Mouse (Mus musculus) adrenal gland (tissue): Measurements from ENCODE around the gene Tppp.
"Not testable (repeated sequence)": the region's sequence is repeated elsewhere in the genome, so short reads cannot be mapped to it uniquely, and the experiment has no call there.

Experiments
- intact Hi-C: fragments of 180-260 bp; cut with DNase I; formaldehyde crosslinking; loops from one replicate; pipeline ENCODE4 v1.15.1; 2025
- long read RNA-seq, 2 experiments: library from polyadenylated mRNA; unstranded; transcript quantifications; one replicate each; pipeline ENCODE4 v2.0.0; 2020; ENCODE audit warnings: borderline replicate concordance in 1 of 2; ENCODE audit not compliant: insufficient replicate concordance in 1 of 2

Tppp gene
- long read RNA-seq, experiment 1: 0 reads
- long read RNA-seq, experiment 2: 0 reads

DNA sequence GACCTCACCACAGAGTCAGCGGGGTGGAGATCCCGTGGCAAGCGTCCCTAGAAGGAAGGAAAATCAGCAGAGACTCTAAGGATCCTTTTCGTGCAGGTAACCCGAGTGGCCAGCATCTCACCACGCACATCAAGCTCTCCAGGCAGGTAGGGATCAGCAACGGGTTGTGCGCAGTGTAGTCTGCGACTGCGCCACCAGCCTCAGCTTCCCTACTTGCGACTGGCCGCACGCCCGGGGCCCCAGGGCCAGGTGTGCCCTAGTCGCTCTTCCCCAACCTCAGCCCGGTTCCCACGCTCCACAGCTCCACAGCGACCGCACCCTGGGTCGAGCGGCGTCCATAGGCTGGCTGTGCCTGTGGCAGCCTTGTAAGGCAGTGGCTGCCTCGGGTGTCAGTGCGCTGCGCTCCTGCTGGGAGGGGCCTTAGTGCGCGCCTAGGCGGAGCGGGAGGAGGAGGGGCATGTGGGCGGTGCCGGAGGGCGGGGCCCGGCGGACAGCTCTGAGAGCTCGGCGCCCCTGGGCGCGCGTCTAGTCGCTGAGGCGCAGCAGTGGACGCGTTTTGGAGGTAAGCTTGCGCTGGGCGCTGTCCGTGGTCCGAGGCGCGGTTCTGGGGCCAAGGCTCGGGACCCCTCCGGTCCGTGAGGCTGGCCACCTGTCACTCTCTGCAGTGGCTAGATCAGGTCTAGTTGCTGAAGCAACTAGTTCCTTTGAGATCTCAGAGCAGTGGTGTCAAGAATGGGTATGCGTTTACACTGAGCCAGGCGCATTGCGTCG is at the start of gene Tppp:
Gene Tppp, plus strand, starts transcription at position 460 of the 771 bp plus-strand sequence.
- intact Hi-C loops: no loop called here

DNA sequence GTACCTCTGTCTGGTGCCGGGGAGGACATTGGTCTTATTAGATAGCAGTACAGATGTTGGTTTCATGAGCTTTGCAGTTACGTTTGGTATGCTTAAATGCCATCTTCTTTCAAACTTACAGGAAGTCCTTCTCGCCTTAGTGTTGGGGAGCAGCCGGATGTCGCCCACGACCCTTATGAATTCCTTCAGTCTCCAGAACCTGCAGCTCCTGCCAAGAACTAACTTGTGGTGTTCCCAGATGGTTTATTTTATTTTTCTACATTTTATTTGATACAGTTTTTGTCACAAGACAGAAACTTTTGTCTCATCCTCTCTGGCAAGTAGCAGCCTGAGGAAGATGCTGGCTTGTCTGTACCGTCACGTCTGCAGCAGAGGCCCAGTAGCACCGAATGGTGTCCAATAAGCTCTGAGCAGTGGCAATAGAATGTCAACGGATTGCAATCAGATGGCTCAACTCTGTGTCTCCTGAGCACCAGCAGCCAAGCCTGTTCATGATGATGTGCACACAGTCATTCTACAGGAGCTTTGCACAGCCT is 49.0 kb upstream of the Tppp start:
- intact Hi-C loops: no loop called here

DNA sequence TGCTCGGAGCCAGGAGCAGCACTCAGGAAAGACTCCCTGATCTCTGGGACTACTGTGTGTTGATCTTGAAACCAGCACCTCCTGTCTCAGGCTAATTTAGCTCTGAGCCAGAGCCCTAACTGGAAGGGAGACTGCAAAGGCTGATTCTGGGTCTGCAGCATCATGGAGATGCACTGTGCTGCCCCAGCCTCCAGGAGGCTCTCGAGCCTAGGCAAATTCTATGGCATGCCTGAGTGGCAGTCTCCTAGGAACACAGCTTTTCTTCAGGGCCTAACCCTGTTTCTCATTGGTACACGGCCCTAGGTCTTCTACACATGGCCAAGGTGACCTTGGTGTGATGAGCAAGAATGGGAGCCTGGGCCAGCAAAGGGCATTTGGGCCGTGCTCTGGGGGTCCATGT is 48.0 kb upstream of the Tppp start:
- intact Hi-C loops: no loop called here

DNA sequence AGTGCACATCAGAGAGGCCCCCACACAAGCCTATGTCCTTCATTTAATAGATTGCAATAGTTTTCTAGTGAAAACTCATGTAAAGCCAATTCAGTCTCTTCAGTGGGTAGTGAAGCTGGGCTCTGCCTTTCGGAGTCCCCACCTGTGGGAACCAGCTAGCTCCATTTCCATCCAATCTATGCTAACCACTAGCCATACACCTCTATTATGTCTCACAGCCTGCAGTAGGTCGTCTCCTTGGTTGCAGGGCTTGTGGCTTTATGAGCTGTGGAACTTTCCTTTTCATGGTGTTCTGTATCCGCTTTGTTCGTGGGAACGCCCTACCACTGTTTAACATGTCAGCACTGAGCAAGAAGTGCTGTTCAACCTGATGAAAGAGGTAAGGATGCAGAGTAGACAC is 45.7 kb upstream of the Tppp start, which contains the start of gene Zdhhc11:
Gene Zdhhc11, plus strand, starts transcription at position 301 of the 400 bp plus-strand sequence.
- intact Hi-C loops: no loop called here

DNA sequence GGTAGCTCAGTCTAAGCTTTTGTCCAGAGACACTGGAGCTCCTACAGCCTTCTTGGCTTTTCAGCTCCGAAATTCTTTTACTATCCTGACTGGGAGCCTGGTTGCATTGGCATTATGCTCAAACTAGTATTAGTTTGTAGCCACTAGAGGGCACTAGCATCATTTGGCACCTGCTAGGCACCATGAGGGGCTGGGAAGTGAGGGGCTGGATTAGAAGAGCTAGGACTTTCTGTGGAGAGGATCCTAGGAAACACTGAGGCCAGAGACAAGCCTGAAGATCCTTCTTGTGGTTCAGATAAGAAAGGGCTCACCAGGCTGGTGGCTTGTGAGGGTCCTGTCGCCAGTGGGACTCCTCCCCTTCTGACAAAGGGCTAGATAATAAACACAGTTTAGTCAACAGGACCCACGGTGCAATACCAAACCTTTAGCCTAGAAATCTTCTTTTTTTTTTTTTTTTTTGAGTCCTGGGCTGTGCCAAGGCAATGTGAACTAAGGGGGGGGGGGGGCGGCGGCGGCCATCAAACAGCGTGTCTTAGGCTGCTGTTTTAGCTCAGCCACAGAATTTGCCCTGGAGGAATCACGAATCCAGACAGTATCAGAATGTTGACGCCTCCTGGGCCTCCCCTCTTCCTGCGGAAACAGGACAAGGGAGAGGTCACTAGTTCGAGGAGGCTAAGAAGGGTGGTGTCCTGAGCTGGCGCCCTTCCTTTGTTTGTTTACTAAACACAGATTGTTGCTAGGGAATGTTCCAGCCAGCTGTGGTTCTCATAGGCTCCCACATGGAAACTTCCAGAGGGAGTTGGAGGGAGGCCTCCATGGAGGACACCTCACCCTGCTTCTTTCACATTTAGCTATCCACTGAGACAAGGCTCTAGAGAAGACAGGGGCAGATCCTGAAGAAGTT is 38.4 kb upstream of the Tppp start:
- intact Hi-C loops: loop anchor here (5.0 to 10.0 kb wide), 3 partner anchors 57 to 327 kb away; no protein-coding TSS in a partner anchor

DNA sequence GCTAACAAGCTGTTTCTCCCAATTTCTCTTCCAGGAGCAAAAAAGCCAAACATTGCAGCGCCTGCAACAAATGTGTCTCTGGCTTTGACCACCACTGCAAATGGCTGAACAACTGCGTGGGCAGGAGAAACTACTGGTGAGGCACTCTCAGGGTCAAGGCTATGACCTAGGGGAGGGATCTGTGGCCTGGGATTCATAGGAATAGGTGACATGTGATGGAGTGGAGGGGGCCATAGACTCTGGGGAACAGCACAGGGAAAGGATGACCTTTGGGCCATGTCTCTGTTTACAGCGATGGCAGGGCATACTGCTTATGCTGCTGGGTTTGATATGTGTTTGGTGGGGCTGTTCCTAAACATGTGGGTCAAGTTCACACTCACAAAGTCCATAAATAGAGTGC is 34.7 kb upstream of the Tppp start:
- intact Hi-C loops: loop anchor here (5.0 to 10.0 kb wide), 3 partner anchors 53 to 323 kb away; no protein-coding TSS in a partner anchor

DNA sequence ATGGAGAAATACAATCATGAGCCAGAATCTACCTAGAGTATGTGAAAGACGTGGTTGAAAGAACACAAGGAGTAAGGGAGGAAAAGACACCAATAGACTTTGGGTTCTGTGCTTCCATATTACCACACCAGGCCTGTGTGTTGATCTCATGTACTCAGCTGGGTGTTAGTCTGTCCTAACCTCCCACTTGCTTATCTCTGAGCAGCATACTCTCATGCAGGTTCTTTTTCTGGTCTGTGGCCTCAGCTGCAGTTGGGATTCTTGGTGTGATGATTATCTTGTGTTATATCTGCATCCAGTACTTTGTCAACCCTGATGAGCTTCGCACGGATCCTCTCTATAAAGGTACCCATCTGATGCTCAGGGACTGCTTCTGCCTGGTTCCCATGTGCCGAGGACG is 32.3 kb upstream of the Tppp start:
- intact Hi-C loops: loop anchor here (10.0 kb wide), 1 partner anchor 188 kb away; no protein-coding TSS in a partner anchor

DNA sequence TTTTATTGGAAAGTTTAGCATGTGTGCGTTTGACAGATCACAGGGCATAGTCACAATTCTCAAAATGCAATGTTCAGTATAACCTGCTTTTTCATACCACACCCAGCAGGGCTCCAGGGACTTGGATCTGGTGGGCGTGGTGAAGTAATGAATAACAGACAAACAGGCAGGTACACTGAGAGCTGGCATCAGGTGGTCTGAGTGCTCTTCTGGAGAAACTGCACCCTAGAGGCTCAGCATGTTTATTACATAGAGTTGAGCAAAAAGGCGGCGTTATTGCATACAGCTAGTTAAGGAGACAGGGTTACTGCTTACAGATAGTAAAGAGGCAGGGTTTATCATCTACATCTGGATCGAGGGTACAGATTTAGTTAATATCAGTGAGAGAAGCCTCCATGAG is 18.9 kb upstream of the Tppp start:
- intact Hi-C loops: no loop called here

DNA sequence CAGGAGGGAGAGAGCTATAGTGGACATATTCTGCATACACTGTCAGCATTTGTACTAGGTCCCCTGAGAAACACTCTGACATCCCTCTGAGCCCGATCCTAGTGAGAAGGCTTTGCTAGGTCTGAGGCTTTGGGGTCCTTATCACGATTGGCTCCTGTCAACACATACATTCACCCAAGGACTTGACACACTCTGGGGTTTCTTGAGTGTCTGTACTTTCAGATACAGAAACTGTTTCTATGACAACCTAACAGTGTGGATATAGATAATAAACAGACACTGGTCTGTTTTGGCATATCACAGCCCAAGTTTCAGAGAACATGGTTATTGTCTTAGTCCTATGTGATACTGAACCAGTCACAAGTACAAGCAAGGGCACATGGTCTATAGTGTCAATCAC is 18.4 kb upstream of the Tppp start:
- intact Hi-C loops: no loop called here

DNA sequence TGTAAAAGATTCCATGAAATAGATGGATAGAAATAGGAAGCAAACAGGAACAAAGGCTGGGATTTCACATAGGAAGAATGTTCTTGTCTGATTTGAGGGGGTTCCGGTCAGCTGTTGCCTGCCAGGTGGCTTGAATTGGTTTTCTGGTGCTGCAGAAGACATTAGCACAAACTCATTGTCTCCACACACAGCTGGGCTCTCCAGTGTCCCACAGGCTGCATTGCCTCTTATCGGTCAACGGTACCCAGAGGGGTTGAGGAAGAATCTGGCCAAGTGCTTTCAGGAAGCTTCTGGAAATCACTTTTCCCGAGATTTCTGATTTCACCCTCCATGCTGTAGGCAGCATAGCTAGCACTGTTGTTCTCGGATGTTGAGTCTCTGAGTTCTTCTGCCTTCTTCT is 17.9 kb upstream of the Tppp start:
- intact Hi-C loops: no loop called here

DNA sequence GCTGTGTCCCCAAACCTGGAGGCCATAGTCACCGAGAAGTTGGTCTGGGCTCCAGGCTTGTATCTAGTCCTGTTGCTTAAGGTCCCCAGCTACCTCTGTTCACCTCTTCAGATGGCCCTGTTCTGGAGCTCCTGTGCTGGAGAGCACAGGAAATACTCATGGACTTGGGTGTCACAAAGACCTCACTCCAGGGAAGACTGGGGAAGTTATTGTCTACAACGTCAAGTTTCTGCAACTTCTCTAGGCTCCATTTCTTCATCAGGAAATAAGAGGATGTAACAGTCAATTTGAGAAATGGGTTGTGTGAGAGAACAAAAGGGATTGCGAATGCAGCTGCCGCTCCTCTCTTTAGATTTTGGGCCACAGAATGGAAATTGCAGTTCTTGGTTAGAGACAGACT is 12.8 kb upstream of the Tppp start:
- intact Hi-C loops: no loop called here

DNA sequence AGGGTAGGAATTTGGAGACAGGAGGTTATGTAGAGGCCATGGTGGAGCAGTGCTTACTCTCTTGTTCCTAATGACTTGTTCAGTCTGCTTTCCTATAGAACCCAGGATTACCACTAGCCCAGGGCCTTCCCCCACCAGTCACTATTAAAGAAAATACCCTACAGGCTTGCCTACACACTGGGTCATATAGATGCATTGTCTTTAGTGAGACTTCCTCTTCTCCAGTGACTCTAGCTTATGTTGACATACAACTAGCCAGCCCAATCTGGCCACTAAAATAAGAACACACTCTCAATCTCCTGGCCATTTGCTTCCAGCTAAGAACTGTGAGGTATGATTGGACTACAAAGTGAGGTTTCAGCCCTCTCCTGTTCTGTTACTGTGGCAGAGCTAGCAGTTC is 8.7 kb upstream of the Tppp start:
- intact Hi-C loops: no loop called here

DNA sequence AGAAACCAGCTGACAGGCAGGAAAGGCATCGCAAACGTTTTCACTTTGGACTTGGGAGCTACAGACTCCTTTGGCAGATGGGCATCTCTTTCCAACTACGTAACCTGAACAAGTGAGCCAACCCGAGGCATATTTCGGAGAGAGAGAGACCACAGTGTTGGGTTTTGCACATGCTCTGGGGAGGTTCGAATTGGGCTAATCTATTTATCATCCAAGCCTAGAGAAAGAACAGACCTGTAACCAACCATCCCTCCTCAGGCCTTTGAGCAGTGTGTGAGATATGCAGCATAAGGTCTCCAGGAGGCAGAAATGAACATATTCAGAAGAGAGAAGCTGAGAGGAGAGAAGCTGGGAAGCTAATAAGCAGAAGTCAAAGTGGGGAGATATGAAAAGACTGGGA is 8.2 kb upstream of the Tppp start:
- intact Hi-C loops: no loop called here

DNA sequence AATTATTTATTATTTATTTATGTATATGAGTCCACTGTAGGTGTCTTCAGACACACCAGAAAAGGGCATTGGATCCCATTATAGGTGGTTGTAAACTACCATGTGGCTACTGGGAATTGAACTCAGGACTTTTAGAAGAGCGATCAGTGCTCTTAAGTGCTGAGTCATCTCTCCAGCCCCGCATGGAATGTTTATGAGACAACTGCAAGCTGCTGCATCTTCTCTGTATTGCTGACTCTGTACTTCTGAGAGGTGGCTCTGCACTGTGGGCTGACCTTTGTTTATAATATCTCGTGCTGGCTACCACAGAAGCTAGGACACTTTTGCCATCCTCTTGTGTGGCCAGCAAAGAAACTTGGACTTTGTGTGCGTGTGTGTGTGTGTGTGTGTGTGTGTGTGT is 7.7 kb upstream of the Tppp start:
- intact Hi-C loops: no loop called here

DNA sequence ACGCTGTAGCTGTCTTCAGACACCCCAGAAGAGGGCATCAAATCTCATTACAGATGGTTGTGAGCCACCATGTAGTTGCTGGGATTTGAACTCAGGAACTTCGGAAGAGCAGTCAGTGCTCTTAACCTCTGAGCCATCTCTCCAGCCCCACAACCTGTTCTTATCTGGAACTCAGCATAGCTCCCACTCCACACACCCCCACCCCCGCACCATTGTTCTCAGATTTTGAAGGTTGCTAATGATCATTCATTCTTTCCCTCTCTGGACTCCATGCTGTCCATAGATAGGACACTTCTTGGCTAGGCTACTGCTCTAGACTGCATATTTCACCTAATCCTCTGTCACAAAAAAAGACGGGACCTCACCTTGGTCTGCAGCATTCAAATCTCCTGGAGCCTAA is 2.3 kb upstream of the Tppp start:
- intact Hi-C loops: not testable (repeated sequence)

DNA sequence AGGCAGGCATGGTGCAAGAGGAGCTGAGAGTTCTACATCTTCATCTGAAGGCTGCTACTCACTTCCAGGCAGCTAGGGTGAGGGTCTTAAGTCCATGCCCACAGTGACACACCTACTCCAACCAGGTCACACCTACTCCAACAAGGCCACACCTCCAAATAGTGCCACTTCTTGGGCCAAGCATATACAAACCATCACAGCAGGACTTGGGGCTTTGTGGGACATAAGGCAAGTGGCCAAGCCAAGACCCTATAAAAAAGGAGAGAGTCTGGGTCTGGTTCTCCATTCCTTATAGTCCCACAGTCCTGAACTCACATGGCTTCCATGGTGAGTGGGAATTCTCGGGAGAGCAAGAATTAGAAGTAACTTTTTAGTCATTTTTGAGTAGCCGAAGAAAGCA is 991 bp upstream of the Tppp start:
- intact Hi-C loops: not testable (repeated sequence)

DNA sequence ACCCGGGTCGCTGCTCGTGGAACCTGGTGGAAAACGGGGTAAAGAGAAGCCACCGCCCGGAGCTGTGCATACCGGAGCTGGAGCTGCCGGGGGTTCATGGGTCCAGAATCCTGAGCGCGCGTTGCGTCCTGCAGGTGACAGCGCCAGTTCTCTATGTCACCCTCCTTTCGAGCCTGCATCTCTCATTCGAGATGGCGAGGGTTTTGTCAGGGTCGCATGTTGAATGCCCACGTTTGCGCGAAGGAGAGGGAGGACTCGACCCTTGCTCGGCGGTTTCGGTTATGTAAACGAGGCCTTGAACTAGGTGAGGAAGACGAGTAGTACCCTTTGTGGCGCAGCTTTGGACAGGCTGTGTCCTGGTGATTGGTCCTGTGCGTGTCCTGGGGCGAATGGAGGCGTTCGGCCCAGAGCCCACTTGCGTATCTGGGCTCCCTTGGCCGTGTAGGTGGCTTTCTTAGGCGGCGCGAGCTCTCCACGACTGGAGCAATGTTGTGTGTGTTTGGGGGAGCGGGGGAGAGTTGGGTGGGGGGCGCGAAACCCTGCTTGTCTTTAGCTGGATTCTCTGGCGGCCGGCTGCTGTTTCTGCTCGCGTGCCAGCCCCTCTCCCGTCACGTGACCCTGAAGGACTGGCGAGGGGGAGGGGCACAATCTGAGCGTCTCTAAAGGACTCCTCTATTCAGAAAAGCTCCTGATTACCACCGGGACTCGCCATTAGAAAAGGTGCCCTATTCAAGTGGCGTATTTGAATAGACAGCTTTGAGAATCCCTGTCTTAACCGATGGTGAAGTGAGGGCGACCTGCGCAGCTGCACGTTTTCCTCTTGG is 796 bp downstream of the Tppp start:
- intact Hi-C loops: no loop called here

DNA sequence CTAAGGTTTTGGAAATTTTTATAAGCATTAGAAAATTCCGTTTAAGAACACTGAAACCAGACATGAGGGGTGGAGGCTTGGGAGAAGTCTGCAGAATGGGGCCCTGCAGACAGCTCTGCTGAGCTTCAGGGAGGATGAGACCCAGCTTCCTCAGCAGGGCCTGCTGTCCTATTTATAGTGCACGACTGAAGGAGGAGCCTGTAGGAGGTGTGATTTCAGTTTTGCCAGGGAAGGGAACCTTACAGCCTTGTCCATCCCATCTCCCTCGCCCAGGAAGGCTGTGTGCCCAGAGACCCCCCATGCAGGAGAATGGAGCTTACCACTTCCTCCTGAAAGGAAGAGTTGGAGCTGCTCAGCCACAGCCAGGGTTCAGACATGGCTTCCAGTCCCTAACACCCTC is 1.5 kb downstream of the Tppp start:
- intact Hi-C loops: no loop called here

DNA sequence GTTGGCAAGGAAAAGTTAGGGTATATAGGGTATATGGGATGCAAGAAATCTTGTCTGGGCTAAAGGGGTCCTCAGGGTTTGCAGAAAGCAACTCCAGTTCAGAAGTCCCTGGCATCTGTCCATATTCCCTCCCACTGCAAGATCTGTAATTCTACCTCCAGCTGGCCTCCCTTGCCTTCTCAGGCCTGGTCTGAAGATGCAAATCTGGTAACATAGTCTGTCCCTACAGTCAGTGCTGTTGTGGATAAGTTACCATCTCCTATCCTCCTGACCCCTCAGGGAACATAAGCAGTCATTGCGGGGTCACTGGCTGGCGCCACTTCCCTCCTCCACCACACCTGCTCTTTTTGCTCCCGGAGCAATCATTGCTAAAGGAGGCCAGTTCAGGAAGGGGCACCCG is 6.7 kb downstream of the Tppp start:
- intact Hi-C loops: no loop called here

DNA sequence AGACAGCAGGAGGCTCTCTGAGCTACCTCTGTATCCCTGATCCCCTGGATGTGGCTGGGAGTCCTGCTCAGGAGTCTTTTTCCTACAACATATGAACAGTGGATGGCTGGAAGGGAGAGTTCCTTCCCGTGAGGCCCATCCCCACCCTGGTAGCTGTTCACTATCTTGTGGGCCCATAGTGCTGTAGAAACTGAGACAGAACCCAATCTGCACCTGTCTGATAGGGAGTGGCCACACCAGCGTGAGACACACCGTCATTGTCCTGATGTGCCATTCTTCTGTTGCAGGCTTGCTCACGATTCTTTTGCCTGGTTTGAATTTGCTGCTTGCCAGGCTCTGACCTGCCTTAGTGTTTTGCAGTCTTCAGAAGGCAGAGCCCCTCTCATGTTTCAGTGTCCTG is 8.2 kb downstream of the Tppp start:
- intact Hi-C loops: no loop called here

DNA sequence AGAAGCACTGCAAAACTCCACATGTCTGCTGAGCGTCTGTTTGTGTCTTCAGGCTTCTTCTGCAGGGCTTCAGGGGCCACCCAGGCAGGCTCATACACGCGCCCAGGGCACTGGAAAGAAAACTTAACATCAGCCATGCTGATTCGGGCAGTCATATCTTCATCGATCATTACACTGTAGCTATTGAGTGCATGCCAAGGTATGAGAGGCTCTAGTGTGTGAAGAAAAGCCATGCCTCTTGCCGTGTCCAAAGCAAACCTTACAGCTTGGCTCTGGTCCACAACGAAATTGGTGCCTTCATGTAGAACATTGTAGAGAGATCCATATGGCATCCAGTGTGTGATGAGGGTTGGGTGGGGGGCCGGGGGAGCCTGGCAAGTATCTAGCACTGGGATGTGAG is 9.8 kb downstream of the Tppp start:
- intact Hi-C loops: not testable (repeated sequence)
